Mouse (Mus musculus): ENCODE data around the gene Maml1.

The Maml1 gene

GRCm38 (mm10) chr11:50222559-50223276, 69.4 kb downstream of the Maml1 start:
- no peak for DNase-seq (ENCODE audit: low spot score in 2 of 2)

GRCm38 (mm10) chr11:50219833-50220232, 72.3 kb downstream of the Maml1 start:
- DNase-seq (ENCODE audit: low spot score in 2 of 2) = no peak

- DNase-seq (ENCODE audit: low spot score in 2 of 2) = no peak
These were observed 74.3 kb downstream of the Maml1 start for GRCm38 (mm10) chr11:50217811-50218210.

- no peak for DNase-seq (ENCODE audit: low spot score in 2 of 2)
These were observed 75.3 kb downstream of the Maml1 start for GRCm38 (mm10) chr11:50216724-50217366.

- peak in 1 of 2 experiments; percentile 18 for DNase-seq (ENCODE audit: low spot score in 2 of 2)
These were observed 76.5 kb downstream of the Maml1 start for GRCm38 (mm10) chr11:50215633-50216032.

GRCm38 (mm10) chr11:50214631-50215030, 77.5 kb downstream of the Maml1 start:
- no peak for DNase-seq (ENCODE audit: low spot score in 2 of 2)

GRCm38 (mm10) chr11:50212848-50213758, 79.0 kb downstream of the Maml1 start:
- peak in 1 of 2 experiments; percentile 72 for DNase-seq (ENCODE audit: low spot score in 2 of 2)

- no peak for DNase-seq (ENCODE audit: low spot score in 2 of 2)
These were observed 79.9 kb downstream of the Maml1 start for GRCm38 (mm10) chr11:50212060-50212739.

GRCm38 (mm10) chr11:50211322-50212059, 80.6 kb downstream of the Maml1 start:
- DNase-seq (ENCODE audit: low spot score in 2 of 2) = no peak

GRCm38 (mm10) chr11:50210505-50211151, 81.5 kb downstream of the Maml1 start, which contains the start of the genes Sqstm1 and Mgat4b:
TSS of gene Sqstm1 (minus strand) at chr11:50210827.
TSS of gene Mgat4b (plus strand) at chr11:50210890.
- peak; percentile 81 to 90 for DNase-seq (ENCODE audit: low spot score in 2 of 2)

GRCm38 (mm10) chr11:50210101-50210504, 82.0 kb downstream of the Maml1 start:
- peak; percentile 90 to 94 for DNase-seq (ENCODE audit: low spot score in 2 of 2)

- DNase-seq (ENCODE audit: low spot score in 2 of 2) = no peak
These were observed 84.1 kb downstream of the Maml1 start for GRCm38 (mm10) chr11:50208039-50208438.

GRCm38 (mm10) chr11:50207344-50207743, 84.8 kb downstream of the Maml1 start:
- no peak for DNase-seq (ENCODE audit: low spot score in 2 of 2)

GRCm38 (mm10) chr11:50206037-50206436, 86.1 kb downstream of the Maml1 start:
- DNase-seq (ENCODE audit: low spot score in 2 of 2) = no peak
